ENCODE assay signal across 10 mouse cellular contexts in the genomic region with DNA sequence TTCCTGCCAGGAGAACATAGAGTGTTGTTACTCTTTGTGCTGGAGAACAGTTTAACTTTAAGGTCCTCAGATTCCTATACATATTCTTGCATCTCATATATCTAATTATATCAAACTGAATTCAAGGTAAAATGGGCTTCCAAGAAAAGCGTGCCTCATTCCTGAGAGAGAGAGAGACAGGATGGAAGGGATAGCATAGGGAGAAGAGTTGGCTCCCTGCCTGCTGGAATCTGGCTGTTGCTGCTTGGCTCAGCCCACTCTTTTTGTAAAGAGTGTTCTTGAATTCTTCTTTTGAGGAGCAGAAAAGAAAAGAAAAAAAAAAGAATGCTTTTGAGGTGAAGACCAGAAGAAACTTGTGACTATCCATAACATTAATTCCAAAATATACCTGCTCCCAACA.
DNase-seq lines count a peak whose midpoint lies in the region; ATAC-seq and TF ChIP-seq lines count a peak whose summit lies in the region.
"Had no signal": no experiment of that assay in that cellular context is flagged by ENCODE, and none has a peak within 500 bp of the region (broad histone marks: within the 10 kb centered on the region; RNA-seq: fewer than 3 reads in every experiment).

No protein-coding gene starts in this region.

- no peaks in the 10 kb centered on the region for H3K36me3 ChIP-seq in lung, postnatal 0 days (ENCODE audit: insufficient read depth, low read length)
- H3K36me3 ChIP-seq in forebrain, embryonic 15.5 days = no peaks in the 10 kb centered on the region

- no peak overlapping the region for H3K4me2 ChIP-seq in lung, postnatal 0 days (replicated peaks; ENCODE audit: low read depth, low read length)
- H3K4me2 ChIP-seq in forebrain, embryonic 15.5 days (replicated peaks) = no peak overlapping the region

- no peaks in the 10 kb centered on the region for H3K9me3 ChIP-seq in lung, postnatal 0 days (ENCODE audit: low read length)
- no peaks in the 10 kb centered on the region for H3K9me3 ChIP-seq in forebrain, embryonic 15.5 days

- WGBS in lung, postnatal 0 days = 36% methylated on average over 1 of the region's 1 CpGs
- 28% methylated on average over 1 of the region's 1 CpGs for WGBS in forebrain, embryonic 15.5 days

- no peaks in the 10 kb centered on the region for H3K4me1 ChIP-seq in lung, postnatal 0 days (ENCODE audit: insufficient read depth, low read depth, low read length)
- peaks cover 9% of the 10 kb centered on the region for H3K4me1 ChIP-seq in forebrain, embryonic 15.5 days

- H3K4me3 ChIP-seq in lung, postnatal 0 days (ENCODE audit: low read depth, low read length) = no peak overlapping the region
- H3K4me3 ChIP-seq in forebrain, embryonic 15.5 days = no peak overlapping the region

- ATAC-seq in lung, postnatal 0 days = no peak
- no peak for ATAC-seq in forebrain, embryonic 15.5 days (replicated peaks)
- no peak for ATAC-seq in granulocyte monocyte progenitor cell, adult 5-6 weeks (replicated peaks; ENCODE audit: poor library complexity, severe bottlenecking)
- ATAC-seq: Patski had no signal

- H3K27me3 ChIP-seq in lung, postnatal 0 days (replicated peaks; ENCODE audit: insufficient read depth, low read length) = no peaks in the 10 kb centered on the region
- H3K27me3 ChIP-seq in forebrain, embryonic 15.5 days = no peaks in the 10 kb centered on the region
- H3K27me3 ChIP-seq: Patski had no signal

- no peak overlapping the region for H3K27ac ChIP-seq in lung, postnatal 0 days (ENCODE audit: low read length)
- H3K27ac ChIP-seq in forebrain, embryonic 15.5 days (replicated peaks) = no peak overlapping the region
- H3K27ac ChIP-seq: liver, embryonic 14.5 days had no signal

- TF ChIP-seq EP300 in lung, postnatal 0 days (IDR thresholded peaks at IDR 0.05) = no peak

- no peak overlapping the region for H3K9ac ChIP-seq in lung, postnatal 0 days (replicated peaks; ENCODE audit: low read depth)
- no peak overlapping the region for H3K9ac ChIP-seq in forebrain, embryonic 15.5 days (replicated peaks)
- H3K9ac ChIP-seq: liver, embryonic 14.5 days had no signal

- peak; percentile 5 for DNase-seq in lung, postnatal 0 days (ENCODE audit: low spot score)
- DNase-seq in lung, postnatal 25 days (ENCODE audit: low spot score) = no peak
- peak; percentile 84 to 89 for DNase-seq in cerebellum, postnatal 10 days
- peak; percentile 67 for DNase-seq in heart, postnatal 4 days
- DNase-seq in right cerebral cortex, postnatal 36 days (ENCODE audit: low spot score in 2 of 2) = peak; percentile 73 to 78
- DNase-seq in natural killer cell, adult 2 months (ENCODE audit: low spot score in 2 of 2) = no peak

- no peak for TF ChIP-seq CTCF in lung, postnatal 0 days (IDR thresholded peaks at IDR 0.05)

Comparison
In these comparisons a context has a peak if more than half of its experiments do, and no peak if none do; other contexts are left out.
1. DNase-seq: peak in lung, postnatal 0 days (single experiment), cerebellum, postnatal 10 days (2 of 2), heart, postnatal 4 days (single experiment) and right cerebral cortex, postnatal 36 days (2 of 2); none in lung, postnatal 25 days (single experiment) and natural killer cell, adult 2 months (0 of 2).